Mouse (Mus musculus) urinary bladder, postnatal 36 days (tissue): ENCODE measurements at regions not wholly inside any gene's neighbourhood (a gene's known extent, or its start where the extent isn't known, plus 50 kb on each side); places are given as distances from the start of the nearest gene placed in this dataset.

Experiments
- DNase-seq, 2 experiments: peaks; one replicate each; pipeline ENCODE4 v3.0.0; 2022; ENCODE audit warnings: low spot score in 2 of 2, mixed read lengths in 1 of 2

DNA sequence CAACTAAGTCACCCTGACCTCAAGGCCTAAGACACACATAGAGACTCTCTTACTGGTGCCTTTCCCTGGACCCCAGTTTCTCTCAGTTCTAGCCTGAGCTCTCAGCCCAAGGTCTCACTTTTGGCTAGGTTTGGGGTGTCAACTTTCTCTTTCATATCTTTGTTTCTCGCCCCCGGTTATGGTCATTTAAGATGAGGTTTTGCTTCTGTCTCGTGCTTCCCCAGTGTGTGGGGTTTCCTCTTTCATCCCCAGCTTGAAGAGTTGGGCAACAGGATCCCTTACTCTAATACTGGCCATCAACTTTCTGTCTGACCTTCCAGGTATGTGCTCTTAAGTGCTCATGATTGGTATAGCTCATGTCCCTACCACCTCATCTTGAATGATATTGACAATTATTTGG lies 67.5 kb downstream of the Lmo4 start:
- DNase-seq: no peak

DNA sequence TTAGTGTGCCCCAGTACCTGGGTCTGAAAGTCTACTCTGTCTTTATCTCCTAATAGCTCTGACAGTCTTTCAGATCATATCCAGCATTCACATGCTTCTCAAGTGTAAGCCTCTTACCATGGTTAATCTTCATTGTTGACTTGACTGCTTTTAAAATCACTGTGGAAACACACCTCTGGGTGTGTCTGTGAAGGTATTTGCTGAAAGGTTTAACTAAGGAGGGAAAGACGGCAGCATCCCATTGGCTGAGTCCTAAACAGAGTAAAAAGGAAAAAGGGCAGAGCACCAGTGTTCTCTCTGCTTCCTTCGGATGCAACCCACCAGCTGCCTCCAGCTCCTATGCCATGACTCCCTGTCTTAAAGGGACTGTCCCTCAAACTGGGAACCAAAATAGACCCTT lies 68.6 kb downstream of the Lmo4 start:
- DNase-seq: no peak

DNA sequence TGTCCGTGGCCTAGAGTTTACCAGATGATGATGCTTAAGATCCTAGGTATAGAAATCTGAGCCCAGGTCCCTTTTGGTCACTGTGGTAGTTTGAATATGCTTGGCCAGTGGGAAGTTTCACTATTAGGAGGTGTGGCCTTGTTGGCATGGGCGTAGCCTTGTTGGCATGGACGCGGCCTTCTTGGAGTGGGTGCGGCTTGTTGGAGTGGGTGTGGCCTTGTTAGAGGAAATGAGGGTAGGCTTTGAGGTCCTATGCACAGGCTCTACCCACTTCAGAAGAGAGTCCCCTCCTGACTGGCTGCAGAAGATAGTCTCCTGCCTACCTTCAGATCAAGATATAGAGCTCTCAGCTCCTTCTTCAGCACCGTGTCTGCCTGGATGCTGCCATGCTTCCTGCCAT lies 69.4 kb downstream of the Lmo4 start:
- no peak for DNase-seq

DNA sequence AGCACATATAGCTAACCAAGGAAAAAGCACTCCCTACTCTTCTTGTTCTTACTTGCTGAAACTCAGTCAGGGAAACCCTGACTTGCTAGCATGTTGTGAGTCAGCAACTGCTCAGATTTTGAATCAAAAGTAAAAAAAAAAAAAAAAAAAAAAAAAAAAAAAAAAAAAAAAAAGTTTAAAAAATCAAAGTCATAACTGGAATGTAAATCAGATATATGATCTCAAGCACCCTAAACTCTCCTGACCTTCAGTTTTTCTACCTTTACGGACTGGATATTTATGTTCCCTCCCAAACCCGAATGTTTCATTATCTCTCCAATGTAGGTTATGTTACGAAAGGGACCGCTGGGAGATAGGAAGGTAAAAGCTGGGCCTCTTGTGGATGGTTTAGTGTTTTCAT lies 77.0 kb downstream of the Lmo4 start:
- no peak for DNase-seq

GRCm38 (mm10) chr3:144124353-144124752 lies 80.7 kb downstream of the Lmo4 start:
- DNase-seq: peak in 1 of 2 experiments; percentile 10

DNA sequence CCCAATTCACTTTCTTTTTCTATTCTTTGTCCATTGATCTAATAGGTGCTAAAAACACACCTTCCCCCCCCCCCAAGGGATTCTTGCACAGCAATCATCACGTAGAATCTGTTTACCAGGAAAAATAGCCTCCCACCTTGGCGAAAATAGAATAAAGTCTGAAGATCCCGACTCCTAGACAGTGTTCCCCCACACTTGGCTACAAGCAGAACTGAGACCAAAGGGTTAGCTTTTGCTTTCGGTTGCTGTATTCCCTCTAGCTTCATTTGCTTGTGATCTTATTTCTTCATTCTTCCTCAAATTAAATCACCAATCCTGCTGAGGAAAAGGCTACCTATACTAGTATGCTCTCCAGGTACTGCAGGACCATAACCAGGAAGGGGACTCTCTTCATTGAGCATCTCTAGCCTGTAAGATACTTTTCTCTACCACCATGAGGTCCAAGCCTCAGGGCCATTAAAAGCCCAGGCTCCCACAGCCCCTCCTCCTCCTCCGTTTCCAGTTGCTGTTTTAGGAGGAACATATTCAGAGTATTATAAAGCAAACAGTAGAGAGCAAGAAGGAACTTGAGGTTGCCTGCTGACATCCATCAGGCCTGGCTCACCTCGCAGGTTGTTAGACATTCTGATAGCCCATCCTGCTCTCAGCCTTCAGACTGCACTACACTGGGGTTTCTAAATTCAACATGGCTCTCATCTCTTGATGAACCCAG lies 81.5 kb downstream of the Lmo4 start:
- DNase-seq: no peak

GRCm38 (mm10) chr3:144119076-144119475 lies 85.9 kb downstream of the Lmo4 start:
- DNase-seq: no peak

- DNase-seq: no peak
Observed at GRCm38 (mm10) chr3:144113672-144114645, 91.1 kb downstream of the Lmo4 start.

DNA sequence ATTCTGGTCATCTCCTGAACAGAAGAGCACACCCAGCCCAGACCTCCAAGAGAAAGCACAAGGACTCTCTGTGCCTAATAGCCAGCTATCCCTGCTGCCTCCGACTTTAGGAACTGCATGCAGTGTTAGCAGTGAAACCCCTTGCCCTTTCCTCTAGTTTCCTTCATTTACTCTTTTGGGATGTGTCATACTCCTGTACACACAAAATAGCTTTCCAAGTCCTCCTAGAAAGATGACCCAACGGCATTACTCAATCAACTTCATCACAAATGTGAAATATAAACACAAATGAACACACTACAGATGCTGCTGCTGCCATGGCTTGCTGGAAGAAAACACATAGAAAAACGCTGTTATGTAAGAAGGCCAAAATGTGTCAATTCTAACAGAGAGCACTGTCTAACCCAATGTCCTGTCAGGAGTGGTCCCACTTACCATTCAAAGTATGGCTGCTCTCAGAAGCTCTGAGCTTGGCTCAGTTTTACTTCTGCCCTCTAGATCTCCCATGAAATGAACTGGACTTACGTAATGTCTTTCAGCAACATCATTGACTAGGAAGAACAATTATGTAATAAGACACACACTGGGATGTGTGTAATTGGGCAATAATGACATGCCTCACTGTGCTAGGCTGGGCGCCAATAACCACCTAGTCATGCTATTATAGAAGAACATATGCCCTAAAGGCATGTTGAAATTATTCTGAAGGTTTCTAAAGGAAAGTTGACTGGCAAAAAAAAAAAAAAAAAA lies 94.5 kb downstream of the Lmo4 start:
- DNase-seq: peak in 1 of 2 experiments; percentile 32

- no peak for DNase-seq
Observed at GRCm38 (mm10) chr3:144109769-144110168, 95.3 kb downstream of the Lmo4 start.

DNA sequence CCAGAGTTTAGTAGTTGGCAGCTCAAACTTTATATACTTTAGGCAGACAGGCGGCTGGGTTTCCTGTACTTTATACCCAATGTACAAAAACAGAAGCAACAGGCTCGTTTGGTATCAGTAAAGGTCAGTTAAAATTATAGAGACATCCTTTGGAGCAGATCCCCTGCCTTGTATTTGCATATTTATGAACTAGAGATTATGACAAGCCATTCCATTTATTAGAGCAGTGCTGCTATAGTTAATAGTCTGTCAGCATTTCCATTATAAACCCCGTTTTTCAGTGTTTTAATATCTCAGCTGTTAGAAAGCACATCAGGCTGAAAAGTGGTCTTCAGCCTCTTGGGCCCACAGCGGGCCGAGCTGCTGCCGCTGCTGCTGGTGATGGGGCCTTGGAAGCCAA lies 96.7 kb downstream of the Lmo4 start:
- DNase-seq: no peak

- no peak for DNase-seq
Observed at GRCm38 (mm10) chr3:144107664-144108063, 97.4 kb downstream of the Lmo4 start.

DNA sequence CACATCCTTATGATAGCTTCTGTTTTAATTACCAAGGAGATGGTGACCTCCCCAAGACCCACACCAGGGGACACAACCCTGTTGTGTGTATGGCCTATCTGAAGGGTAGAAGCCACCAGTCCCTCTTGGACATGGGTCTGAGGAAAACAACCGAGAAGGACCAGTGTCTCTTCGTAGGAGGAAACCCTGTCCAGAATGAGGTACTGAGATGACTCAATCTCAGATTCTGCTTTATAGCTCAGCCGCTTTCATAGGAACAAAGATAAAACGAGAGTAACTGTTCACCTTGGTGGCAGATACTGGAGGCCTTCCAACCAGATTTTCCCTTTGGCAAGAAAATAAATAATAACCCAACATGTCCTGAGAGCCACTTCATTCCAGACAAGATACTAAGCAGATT lies 100.7 kb downstream of the Lmo4 start:
- DNase-seq: no peak

- DNase-seq: peak in 1 of 2 experiments; percentile 35
Observed at GRCm38 (mm10) chr3:144099444-144099843, 105.6 kb downstream of the Lmo4 start.

DNA sequence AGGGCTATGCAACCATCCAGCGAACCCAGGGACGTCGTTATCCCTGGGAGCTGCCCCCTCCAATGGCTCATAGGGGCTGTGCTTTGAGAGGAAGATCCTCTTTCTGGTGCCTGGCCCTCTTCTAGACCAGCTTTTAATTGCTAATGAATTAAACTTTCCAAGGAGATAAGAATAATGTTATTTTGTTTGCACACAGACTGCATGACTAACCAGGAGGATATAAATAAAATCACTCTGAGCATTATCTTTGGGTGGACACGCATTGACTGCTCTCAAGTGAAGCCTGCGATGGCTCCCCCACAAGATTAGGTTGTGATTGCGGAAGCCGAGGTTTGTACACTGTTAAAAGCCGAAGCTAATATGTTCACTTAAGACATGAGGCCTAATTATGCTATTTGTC lies 106.3 kb downstream of the Lmo4 start:
- DNase-seq: peak in 1 of 2 experiments; percentile 21

DNA sequence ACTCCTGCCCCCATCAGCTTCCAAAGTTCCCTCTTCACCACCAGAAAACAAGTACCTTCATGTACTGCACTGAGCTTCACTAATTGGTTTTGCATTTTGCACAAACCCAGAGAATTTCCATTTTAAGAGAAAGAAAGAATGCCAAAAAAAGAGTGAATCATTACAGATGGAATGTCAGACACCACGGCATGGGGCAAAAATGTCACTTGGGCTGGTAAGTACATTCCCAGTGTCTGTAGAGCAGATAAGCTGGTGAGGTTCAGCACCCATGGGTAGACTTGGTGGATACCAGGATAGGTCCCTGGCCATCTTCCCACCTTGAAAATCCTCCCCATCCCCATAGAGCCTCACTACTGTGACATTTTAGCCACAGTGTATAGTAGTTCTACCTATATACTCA lies 113.8 kb downstream of the Lmo4 start:
- no peak for DNase-seq

GRCm38 (mm10) chr3:144089790-144090256 lies 115.2 kb downstream of the Lmo4 start:
- DNase-seq: peak; percentile 66 to 68

GRCm38 (mm10) chr3:144088261-144088884 lies 116.6 kb downstream of the Lmo4 start:
- DNase-seq: peak in 1 of 2 experiments; percentile 5

DNA sequence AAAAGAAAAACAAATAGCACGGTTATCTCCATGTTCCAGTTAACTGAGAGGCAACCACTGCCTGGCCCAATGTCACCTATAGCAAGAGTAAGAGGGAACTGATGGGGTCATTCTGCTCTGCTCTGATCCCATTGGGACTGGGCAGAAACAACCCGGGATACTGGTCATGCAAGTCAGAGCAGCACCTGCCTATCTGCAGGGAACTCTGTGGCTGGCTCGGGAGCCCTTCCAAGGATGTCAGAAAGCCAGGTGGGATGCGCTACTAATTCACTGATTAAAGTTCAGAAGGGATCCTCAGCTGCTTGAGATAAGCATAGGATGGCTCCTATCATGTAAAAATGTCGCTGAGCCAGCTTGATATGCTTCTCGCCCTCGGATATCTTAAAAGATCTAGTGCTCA lies 117.2 kb downstream of the Lmo4 start:
- peak; percentile 24 to 35 for DNase-seq

DNA sequence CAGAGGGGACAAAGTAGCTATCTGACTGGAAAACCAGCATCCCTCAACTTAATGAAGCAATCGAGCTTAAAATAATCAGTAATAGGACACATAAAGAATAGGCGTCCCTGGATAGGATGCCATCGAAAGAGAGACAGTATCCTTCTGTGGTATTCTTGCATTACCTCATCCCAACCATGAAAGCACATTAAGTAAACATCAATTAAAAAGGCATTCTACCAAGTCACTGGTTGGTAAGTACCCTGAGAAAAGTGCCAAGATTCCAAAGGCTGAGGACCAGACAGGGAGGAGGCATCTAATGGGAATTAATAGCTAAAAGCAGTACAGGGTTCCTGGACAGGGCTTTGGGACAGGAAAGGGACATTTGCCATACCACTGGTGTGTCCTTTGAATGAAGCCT lies 118.8 kb downstream of the Lmo4 start:
- DNase-seq: no peak

DNA sequence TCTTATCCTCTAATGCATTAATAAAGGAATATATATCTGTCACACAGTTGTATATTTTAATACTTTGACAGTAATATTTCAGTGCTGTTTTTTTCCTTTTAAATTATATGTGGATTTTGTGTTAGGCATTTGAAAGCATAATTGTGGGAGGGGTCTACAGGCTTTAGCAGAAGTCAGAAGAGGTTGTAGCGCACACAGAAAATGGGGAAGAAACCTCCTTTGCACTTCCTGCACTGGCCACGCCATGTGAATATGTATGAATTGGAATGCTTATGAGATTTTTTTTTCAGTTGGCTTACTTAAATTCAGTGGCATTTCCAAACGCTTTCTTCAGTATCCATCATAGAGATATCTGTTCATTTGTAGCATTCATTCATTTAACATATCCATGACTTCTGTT lies 125.1 kb downstream of the Lmo4 start:
- no peak for DNase-seq
